Mouse (Mus musculus): Measurements from ENCODE around the gene Ptprg.

Gene Ptprg

DNA sequence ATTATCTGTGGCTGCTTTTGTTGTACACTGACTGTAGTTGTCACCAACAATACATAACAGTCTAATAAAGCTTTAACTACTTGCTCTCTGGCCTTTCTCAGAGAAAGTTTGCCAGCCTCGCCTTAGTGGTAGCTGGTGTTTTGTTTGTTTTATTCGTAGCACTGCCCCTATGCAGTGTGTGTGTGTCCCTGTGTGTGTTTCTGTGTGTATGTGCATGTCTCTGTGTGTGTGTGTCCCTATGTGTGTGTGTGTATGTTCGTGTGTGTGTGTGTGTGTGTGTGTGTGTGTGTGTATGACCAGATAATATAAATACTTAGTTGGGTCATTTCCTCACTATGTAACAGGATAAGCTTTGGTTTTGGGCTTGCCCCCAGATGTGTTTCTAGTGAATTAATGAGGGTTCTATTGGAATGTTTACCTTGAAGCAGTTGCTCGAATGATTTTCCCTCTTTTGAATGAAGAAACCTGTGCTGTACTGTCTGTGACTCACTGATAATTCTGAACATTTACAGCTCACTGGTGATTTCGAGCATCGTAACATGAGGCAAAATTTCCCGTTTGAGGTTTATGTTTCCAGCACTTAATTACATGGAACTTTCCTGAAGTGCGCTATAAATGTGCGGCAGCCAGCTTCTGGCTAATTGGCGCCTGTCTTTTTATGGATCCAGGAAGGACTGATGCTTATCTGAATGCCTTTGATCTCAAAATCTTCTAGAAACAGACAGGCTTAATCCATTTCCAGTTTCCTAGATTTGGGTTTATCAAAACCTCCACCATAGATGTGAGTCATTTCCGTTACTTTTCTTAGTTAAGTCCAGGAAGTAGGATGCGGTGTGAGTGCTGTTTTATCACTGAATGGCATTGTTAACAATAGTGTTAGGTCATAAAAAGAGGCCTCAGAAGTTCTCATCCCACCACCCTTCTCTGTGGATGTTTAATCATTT is 546.3 kb downstream of the Ptprg start:
- no peak for DNase-seq (ENCODE audit: low spot score)

DNA sequence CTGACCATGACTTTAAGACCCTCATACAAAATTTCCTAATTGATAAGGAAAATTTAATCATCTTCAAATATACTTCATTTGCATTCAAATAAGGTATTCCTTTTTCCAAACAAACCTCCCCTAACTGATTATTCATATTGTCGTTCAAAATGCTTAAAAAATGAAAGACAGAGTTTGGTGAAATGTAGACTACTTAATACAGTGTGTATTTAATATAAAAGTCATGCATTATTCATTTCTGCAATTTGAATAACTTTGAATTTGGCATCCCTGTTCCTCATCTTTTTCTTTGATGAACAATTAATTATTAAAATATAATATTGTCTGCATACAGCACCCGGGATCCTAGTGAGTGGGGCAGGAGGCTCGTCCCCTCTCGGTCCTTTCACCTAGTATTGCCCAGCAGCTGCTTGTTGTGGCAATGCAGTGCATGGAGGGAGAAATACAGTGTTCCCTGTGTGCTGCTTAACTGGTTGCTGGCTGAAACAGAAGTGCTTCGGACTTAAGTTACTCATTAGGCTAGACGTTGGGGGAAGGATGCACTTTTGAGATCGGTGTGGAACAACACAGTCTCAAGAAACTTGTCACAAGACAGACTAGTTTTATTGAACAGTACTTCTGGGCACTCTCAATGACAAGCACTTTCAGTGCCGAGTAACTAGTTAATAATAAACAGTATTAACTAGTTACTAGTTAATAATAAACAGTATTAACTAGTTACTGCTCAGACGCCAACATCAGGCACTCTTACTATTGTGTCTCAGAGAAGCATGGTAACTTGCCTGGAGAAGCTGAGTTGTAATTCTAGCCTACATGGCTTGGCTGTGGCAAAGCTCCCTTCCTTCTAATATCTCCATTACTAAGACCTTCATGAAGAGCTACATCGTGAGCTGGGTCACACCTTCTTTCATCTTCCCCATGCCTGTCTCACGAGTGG is 549.3 kb downstream of the Ptprg start:
- DNase-seq (ENCODE audit: low spot score): no peak

DNA sequence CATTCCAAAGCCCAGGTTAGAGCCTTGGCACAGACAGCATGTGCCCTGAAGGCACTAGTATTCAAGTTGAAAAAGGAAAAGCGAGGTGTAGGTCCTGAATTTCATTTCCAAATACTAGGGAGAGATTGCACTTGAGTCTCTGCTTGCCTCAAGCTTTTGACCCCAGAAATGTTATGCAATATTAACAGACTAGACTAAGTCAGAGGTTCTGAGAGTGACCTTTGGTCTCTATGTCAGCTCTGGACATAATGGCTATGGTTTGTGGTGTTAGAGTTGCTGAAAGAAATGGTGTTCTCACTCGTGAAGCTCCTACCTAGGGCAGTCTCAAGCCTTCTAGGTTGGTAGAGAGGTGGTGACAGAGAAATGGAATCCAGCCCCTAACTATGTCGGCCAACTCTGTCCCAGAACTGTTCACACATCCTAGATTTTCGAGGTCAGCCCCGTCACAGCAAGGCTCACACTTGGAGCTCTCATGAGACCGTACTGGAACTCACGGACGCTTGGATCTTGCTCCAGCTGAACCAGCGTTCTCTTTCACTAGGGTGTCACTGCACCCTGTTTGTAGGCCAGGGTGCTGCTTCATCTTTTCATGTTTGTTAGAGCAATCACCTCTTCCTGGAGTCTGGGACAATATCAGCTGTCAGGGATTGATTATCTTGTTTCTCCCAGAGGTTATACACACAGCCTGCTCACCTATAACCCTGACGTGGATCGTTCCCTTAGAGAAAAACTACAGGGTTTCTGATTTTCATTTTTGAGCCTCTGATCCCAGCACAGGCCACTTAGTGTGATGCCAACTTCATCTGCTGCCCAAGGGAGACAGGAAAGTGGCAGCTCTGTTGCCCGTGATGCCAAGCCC is 551.2 kb downstream of the Ptprg start:
- no peak for DNase-seq (ENCODE audit: low spot score)

DNA sequence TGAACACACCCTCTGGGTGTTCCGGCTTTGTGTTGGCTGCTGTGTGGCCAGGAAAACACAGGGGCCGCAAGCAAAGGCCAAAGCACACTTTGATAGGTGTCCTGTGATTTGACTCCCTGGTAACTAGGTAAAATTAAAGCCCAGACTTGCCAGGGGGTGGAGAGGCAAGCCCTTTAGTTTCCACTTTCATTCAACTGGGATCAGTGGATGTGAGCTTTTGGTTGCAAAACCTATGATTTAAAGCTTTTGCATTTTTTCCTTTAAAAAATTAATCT is 551.8 kb downstream of the Ptprg start:
- DNase-seq (ENCODE audit: low spot score): no peak

DNA sequence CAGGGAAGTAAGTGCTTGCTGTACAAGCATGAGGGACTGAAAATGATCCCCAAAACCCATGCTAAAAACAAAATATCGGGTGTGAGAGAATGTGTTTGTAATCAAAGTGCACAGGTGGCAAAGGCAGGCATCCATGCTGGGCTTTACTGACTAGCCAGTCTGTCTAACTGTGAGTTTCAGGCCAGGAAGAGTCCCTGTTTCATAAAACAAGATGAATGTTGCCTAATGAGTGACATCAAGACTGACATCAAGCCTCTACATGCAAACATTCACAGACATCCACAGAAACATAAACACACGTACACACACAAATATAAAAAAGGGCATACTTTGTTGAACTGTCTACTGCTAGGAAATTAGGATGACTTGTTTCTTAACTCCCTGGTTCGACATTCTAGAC is 552.3 kb downstream of the Ptprg start:
- DNase-seq (ENCODE audit: low spot score): no peak

DNA sequence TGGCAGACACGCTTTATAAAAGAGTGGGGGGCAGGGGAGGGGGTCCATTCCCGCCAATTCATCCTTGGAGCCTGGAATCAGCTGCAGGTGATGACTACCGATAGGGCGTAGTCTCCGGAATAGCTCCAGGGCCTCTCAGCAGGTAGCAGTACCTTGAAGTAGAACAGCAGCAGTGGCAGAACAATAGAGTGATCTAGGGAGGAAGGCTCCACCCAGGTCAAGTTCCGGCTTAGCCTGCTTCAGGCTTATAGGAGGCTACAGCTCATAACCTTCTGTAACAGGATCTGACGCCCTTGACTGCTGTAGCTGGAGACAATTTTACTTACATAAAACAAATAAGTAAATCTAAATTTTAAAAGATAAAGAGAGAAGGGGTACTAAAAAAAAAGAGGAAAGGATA is 554.1 kb downstream of the Ptprg start:
- no peak for DNase-seq (ENCODE audit: low spot score)

DNA sequence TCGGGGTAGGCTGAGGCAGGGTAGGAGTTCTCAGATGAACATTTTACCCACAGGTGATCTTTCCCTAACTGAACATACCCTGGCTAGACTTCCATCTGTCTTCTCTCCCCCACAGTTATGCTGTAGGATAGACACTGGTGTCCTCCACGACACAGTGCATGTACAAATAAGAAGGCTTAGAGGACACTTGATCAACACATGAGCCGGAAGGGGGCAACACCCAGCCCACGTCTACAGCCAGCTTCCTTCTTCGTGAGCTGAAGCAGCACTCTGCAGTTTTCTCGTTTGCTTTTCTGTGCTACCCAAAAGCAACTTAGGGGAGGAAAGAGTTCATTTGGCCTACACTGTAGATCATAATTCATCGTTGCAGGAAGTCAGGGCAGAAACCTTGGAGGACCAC is 554.7 kb downstream of the Ptprg start:
- no peak for DNase-seq (ENCODE audit: low spot score)

DNA sequence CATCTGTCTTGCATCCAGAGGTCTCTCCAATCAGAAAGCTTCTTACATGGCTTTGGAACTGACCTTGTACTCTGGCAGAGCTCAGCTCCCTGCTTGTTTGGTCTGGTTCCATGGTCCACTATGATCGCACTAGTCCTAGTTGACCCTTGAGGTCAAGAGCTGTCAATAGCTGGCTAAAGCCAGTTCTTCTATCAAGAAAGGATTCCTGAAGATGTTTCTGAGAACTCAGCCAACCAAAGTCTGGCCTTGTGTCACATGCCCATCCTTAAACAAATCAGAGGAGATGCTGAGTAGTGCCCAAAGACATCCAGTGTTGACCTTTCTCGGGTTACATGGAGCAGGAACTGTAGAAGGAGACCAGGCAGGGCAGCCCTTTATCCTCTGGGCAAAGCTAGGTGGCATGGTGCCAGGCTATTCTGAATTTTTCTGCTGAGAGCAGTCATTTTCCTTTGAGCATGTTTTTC is 559.2 kb downstream of the Ptprg start:
- DNase-seq (ENCODE audit: low spot score): no peak

DNA sequence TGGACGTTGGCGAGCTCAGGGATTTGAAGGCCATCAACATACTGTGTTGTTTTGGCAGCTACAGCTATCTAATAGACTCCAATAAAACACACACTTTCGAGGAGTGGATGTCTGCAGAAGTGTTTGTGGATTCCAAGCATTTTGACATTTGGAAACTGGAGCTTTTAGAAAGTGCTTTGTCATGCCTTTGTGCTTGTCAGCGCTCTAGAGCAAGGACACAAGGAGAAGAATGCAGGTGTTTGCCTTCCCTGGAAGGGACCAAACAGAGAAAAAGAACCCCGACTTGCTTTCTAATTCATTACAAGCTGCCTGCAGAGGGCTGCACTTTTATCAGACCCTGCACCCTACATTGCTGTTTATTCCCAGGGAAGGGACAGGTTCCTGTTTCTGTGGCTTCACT is 560.0 kb downstream of the Ptprg start:
- DNase-seq (ENCODE audit: low spot score): no peak

DNA sequence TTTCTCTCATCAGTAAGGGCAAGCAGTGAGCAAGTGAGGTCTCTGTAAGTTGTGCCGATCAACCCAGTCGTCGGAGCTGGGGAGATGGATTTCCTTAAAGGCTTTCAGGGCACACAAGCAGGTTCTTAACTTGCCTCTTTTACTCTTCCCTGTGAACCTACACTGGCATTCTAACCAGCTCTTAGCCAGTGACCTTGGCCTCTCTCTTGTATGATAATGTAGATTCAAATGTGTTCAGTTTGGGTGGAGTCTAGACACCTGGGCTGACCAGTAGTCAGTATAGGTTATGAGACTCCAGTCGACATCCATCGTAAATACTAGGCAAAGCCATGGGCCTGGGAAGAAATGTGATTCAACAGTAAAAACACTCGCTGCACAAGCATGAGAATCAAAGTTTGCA is 560.7 kb downstream of the Ptprg start:
- no peak for DNase-seq (ENCODE audit: low spot score)

DNA sequence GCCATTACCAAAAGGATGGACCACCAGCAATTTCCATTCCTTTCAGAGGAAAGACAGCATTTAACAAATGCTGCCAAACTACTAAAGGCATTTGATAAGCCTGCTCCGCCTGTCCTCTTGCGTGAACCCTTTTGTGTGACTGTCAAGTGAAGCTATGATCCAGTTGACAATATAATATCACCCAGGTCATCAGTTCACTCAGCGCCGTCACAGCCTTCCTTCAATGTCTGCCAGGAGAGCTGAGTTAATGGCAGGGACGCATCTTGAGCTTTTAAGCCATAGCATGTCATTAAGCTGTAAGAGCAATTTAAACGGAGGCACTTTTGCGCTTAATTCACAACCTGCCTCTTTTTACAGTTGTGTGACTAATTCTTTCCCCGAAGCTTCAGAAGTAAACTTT is 565.9 kb downstream of the Ptprg start:
- no peak for DNase-seq (ENCODE audit: low spot score)

DNA sequence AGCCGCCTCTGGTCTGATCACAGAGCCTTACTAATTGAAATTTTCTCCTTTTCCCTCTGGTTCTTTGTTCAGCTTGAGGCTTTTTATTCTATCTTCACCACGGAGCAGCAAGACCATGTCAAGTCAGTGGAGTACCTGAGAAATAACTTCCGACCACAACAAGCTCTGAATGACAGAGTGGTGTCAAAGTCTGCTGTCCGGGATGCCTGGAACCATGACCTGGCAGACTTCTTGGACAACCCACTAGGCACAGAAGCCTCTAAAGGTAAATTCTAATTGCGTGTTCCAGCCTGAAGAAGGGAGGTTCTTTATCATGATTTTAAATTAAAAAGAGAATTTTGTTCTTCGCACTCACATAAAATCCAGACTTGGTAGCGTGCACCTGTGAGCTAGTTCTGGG is 568.6 kb downstream of the Ptprg start:
- DNase-seq (ENCODE audit: low spot score): no peak

DNA sequence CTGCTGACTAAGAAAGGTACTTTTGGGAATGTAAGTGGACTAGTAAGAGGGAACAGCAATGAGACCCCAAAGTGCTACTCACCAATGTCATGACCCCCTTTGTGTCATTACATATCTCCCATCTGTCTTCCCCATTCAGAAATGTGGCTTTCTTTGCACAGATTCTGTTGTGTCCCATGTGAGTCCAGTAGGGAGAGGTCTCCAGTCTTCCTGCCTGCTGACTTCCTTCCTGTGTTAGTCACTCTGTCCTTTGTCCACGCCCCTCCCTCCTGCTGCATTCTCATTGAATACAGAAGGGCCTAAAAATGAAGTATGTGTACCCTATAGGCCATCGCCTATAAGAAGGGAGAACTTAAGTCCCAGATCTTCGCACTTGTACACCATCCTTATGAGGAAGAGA is 571.4 kb downstream of the Ptprg start:
- no peak for DNase-seq (ENCODE audit: low spot score)

DNA sequence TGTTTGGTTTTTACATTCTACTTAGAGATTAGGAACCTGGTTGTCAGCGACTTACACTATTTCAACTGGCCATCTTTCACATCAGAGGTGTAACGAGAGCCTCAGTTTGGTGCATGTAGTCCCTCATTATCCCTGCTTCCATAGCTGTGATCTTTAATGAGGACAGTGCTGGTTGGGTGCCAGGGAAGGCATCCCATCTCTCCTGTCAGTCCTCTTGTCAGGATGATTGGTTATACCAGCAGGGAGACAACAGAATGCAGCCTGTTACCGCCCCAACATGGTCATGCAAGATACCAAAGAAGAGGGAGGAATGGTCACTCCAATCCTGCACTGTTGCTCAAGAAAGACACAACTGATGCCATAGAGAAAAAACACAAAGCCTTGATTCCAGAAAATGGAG is 574.6 kb downstream of the Ptprg start:
- no peak for DNase-seq (ENCODE audit: low spot score)

DNA sequence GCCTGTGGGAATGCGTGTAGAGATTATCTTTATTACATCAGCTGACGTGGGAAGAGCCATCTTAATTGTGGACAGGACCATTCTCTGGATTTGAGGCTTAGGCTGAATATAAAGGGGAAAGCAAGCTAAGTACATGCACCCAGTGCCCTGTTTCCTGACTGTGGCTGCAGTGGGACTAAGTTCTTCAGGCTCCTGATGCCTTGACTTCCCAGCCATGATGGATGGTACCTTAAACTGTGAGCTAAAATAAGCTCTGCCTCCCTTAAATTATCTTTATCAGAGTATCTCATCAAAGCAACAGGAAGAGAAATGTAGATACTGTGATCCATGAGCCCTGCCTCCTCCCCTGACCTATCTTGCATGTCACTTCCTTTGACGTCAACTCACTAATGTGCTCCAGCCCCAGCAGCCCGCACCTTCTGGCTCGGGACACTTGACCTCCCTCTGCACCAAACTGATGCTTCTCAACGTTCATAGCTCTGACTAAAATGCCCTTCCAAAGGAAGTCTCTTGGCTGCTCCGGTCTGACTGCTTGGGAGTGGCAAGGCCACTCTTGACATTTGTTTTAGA is 578.8 kb downstream of the Ptprg start:
- DNase-seq (ENCODE audit: low spot score): no peak

DNA sequence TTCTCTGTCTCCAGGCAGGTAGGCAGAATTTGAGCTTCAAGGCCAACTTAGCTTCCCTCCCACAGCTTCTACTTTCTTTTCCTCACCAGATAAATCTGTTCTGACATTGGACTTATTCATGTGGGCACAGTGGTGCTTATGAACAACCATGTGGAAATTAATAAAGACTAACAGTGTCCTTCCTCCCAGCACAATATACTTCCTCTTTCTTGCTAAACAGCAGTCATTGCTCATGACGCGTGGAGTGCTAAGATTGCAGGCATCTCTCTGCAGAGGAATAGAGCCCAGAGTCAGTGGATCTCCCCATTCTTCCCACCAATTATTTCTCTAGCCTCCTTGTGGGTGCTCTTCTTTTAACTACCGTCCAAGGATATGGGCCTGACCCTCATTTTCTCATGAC is 579.8 kb downstream of the Ptprg start:
- DNase-seq (ENCODE audit: low spot score): no peak

DNA sequence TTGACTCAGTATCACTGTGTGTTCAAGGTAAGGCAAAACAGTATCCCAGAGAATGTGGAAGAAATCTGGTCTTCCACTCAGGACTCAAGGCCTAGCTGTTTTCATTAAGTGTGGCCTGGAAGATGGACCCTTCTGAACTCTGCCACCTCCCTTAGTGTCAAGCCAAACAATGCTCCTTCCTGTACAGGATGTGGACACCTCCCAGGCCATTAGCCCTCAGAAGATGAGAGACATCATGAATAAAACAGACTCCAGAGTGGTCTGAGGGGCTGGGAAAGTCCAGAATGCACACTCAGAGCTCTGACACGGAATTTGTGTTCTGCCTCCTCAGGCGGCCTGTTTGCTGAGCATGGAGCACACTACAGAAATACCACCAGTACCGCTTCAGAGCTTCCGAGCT is 581.2 kb downstream of the Ptprg start:
- DNase-seq (ENCODE audit: low spot score): no peak

DNA sequence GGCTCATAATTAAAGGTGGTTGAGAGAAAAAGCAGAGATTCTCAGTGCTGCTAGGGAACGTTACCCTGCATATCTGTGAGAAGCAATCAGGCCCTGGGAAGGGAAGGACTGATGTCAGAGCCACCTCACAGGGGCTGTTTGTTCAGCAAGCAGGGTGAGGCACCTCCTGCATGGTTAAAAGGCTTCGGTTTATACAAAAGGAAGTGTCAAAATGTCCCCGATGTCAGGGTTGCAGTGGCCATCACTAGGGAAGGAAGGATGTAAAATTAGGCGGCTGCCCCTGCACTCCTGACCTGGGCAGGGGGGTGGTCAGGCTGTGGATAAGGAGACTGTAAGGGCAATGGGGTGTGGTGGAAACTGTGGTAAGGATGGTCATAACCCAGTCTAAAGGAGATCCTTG is 583.2 kb downstream of the Ptprg start:
- DNase-seq (ENCODE audit: low spot score): no peak

DNA sequence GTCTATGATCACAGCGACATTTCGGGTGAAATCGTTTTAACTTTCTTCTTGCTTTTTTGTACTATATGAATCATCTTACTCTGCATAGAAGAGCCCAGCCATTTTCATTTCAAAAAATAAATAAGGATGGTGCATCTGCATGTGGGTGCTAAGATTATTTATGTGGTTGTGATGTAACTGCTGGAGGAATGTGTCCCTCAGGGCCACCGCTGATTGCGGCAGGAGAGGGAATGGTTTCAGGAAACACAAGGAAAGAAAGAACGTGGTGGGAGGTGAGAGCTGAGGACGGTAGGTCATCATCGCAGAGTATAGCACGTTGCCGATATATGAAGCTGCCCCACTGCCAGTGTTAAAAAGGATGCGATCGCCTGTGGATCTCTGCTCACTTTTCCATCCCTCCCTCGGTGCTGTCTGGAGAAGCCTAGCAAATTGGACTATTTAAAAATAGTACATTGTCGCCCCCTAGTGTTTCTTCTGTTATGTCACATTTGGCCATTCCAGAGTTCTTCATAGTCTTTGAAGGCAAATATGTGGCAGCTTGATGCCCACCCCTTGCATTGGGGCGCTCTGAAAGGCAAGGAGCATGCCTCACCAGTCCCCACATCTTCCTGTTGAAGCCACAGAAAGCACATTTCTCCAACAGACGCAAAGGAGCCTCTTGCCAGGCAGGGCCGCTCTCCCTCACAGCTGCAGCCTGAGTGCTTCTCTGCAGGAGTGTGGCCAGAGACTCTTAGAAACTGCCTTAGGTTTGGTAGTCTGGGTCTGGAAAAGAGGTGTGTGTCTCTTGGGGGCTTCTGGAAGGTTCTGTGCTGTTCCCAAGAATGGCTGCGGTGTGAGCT is 586.5 kb downstream of the Ptprg start:
- DNase-seq (ENCODE audit: low spot score): no peak

DNA sequence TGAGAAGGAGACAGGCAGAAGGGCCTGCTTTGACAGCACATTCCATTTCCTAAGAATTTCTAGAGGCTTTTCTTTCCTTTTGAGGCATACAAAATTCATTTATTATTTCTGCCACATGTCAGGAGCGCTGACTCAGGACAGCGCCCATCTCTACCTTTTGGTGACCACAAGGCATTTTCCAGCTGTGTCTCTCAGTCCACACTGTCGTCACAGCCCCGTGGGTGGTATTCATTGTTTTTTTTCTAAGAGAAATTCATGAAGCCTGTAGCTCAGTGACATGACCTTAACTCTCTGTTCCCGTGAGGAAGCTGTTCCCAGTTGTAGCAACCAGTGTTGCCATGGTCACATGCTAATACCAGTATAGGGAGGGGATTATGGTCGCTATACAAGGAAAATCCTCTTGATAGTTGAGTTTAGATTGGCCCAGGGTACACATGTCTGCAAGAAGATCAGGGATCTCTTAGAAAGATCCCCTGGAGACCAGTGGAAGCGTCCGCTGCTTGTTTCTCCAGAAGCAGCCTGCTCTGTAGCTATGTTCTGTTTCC is 590.7 kb downstream of the Ptprg start:
- DNase-seq (ENCODE audit: low spot score): no peak

DNA sequence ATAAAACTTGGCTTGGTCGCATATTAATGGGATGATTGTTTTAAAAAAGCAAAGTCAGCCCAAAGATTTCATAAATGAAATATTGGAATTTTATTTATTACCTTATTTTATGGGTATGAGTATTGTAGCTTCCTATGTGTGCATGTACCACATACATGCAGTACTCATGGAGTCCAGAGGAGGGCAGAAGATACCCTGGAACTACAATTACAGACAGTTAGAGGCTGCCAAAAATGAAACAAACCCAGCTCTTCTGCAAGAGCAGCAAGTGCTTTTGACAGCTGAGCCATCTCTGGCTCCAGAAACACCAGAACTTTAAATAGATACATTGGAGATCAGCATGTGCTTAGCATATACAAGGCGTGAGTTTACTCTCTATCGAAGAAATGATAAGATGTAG is 592.6 kb downstream of the Ptprg start:
- no peak for DNase-seq (ENCODE audit: low spot score)

Measured in urinary bladder, postnatal 10 days (tissue).